Mouse (Mus musculus) heart, postnatal 0 days (tissue): ENCODE measurements around the gene Umodl1. TPM values are rescaled to one million over a fixed set of nuclear protein-coding genes. Genes with fewer than 3 reads are reported as not detected.

Experiments used
- ATAC-seq: fragments of 200-750 bp; cut with Nextera tagmentation; 2 replicates; pipeline ENCODE4 v1.8.0; 2017; ENCODE audit warnings: low read depth, moderate number of reproducible peaks, moderate library complexity; ENCODE audit not compliant: insufficient read depth
- DNase-seq: peaks from one replicate; pipeline ENCODE4 v3.0.0-alpha.2; 2016; ENCODE audit warnings: low spot score
- H3K27ac ChIP-seq: fragments of 300-500 bp; sonication (generic); 2 replicates; pipeline ENCODE4 v1.5.1; 2014; ENCODE audit warnings: low read depth, mild to moderate bottlenecking
- H3K27me3 ChIP-seq: fragments of 300-500 bp; sonication (generic); 2 replicates; pipeline ENCODE4 v1.6.1; 2014; ENCODE audit warnings: low read length, mixed read lengths; ENCODE audit not compliant: control insufficient read depth, insufficient read depth
- H3K36me3 ChIP-seq: fragments of 300-500 bp; sonication (generic); replicated peaks from 2 replicates; pipeline ENCODE4 v1.6.1; 2014; ENCODE audit warnings: low read length, mixed read lengths; ENCODE audit not compliant: control insufficient read depth, insufficient read depth
- H3K4me1 ChIP-seq: fragments of 300-500 bp; sonication (generic); 2 replicates; pipeline ENCODE4 v1.6.1; 2014; ENCODE audit warnings: antibody characterized with exemption; ENCODE audit not compliant: control insufficient read depth, insufficient read depth
- H3K4me2 ChIP-seq: fragments of 300-500 bp; sonication (generic); 2 replicates; pipeline ENCODE4 v1.6.1; 2014; ENCODE audit warnings: low read depth, mild to moderate bottlenecking, low read length, moderate library complexity
- H3K4me3 ChIP-seq: fragments of 300-500 bp; sonication (generic); 2 replicates; pipeline ENCODE4 v1.5.1; 2014; ENCODE audit warnings: low read depth, low read length
- H3K9ac ChIP-seq: fragments of 300-500 bp; sonication (generic); replicated peaks from 2 replicates; pipeline ENCODE4 v1.6.1; 2014; ENCODE audit warnings: low read depth, low read length, mixed read lengths
- H3K9me3 ChIP-seq: fragments of 300-500 bp; sonication (generic); replicated peaks from 2 replicates; pipeline ENCODE4 v1.6.1; 2016; ENCODE audit warnings: low read length; ENCODE audit not compliant: control insufficient read depth
- CTCF ChIP-seq: IDR thresholded peaks from 2 replicates; pipeline ENCODE4 v1.5.1; 2016; ENCODE audit warnings: antibody characterized with exemption, control low read depth, low read depth
- EP300 ChIP-seq: IDR thresholded peaks from 2 replicates; pipeline ENCODE4 v1.6.1; 2016; ENCODE audit warnings: antibody characterized with exemption, low read depth
- WGBS: fragments of 180-500 bp; shearing (Covaris S2); extraction: QIAGEN DNeasy Blood & Tissue Kit; methylation state at CpG from one replicate; pipeline ENCODE4 v1.1.7; 2014; 5-methylcytosine and 5-hydroxymethylcytosine counted together
- polyA plus RNA-seq: library from polyadenylated mRNA; unstranded; fragments of >200 nt; fragmentation: Nextera tagmentation; extraction: Ambion mirVana; gene quantifications from 2 replicates; pipeline ENCODE4 v1.2.1, GENCODE M21; 2015
- total RNA-seq: library from RNA; depleted of rRNA; stranded (reverse); fragments of >200 nt; gene quantifications from 2 replicates; pipeline ENCODE4 v1.2.3, GENCODE M21; 2014; ENCODE audit warnings: low replicate concordance

The Umodl1 gene
- total and polyA plus RNA-seq, 2 experiments from 2014 or later: not detected

GRCm38 (mm10) chr17:31024125-31024781, 69.8 kb downstream of the Umodl1 start:
- TF ChIP-seq CTCF (no peak), EP300 (no peak)
- WGBS: 52% methylated on average over 7 of the region's 7 CpGs
- no peak overlapping the region for H3K4me2 ChIP-seq
- H3K9ac ChIP-seq: no peak overlapping the region
- peaks cover 7% of the 10 kb centered on the region; the same call in 1 of the 2 replicates for H3K4me1 ChIP-seq
- H3K36me3 ChIP-seq: no peaks in the 10 kb centered on the region
- DNase-seq: no peak
- no peaks in the 10 kb centered on the region for H3K27me3 ChIP-seq
- H3K27ac ChIP-seq: no peak overlapping the region
- H3K4me3 ChIP-seq: no peak overlapping the region
- no peaks in the 10 kb centered on the region for H3K9me3 ChIP-seq
- ATAC-seq: no peak; the same call in 1 of the 2 replicates

DNA sequence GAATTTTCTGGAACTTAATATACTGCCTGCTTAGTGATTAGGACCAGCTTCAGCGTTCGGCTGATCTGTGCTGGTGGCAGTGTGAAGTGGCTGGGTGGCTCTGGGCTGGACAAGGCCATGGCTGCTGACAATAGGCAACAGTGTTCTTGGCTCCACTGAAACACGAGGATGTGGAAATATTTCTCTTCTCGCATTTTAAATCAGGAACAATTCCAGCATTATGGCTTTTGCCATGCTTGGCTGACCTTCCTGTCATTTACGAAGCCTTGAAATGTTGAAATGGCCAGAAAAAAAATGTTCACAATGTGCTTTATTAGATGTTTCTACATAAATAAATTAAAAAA, 70.3 kb downstream of the Umodl1 start:
- Histone ChIP-seq H3K4me2 (no peak overlapping the region), H3K4me1 (peaks cover 6% of the 10 kb centered on the region; the same call in 1 of the 2 replicates), H3K4me3 (no peak overlapping the region), H3K27me3 (no peaks in the 10 kb centered on the region), H3K9me3 (no peaks in the 10 kb centered on the region), H3K9ac (no peak overlapping the region), H3K36me3 (no peaks in the 10 kb centered on the region), H3K27ac (no peak overlapping the region)
- WGBS: 61% methylated on average over 5 of the region's 5 CpGs
- DNase-seq (no peak), ATAC-seq (no peak)
- TF ChIP-seq CTCF: no peak
- no peak for TF ChIP-seq EP300

GRCm38 (mm10) chr17:31026986-31027385, 72.5 kb downstream of the Umodl1 start:
- no peak for ATAC-seq
- WGBS: 84% methylated on average over 6 of the region's 6 CpGs

GRCm38 (mm10) chr17:31027723-31028122, 73.3 kb downstream of the Umodl1 start:
- TF ChIP-seq CTCF (no peak), EP300 (no peak)
- 80% methylated on average over 6 of the region's 6 CpGs for WGBS
- Histone ChIP-seq H3K4me2 (no peak overlapping the region), H3K27me3 (no peaks in the 10 kb centered on the region), H3K9ac (no peak overlapping the region), H3K4me1 (no peaks in the 10 kb centered on the region), H3K36me3 (no peaks in the 10 kb centered on the region), H3K27ac (no peak overlapping the region), H3K4me3 (no peak overlapping the region), H3K9me3 (peaks cover 7% of the 10 kb centered on the region; the same call in 1 of the 2 replicates)
- ATAC-seq (no peak), DNase-seq (no peak)

More at GRCm38 (mm10) chr17:31026986-31027385, 72.5 kb downstream of the Umodl1 start:
- Histone ChIP-seq H3K4me2 (no peak overlapping the region), H3K9ac (no peak overlapping the region), H3K4me1 (no peaks in the 10 kb centered on the region), H3K36me3 (no peaks in the 10 kb centered on the region), H3K4me3 (no peak overlapping the region), H3K27ac (no peak overlapping the region), H3K27me3 (no peaks in the 10 kb centered on the region), H3K9me3 (peaks cover 3% of the 10 kb centered on the region; the same call in 1 of the 2 replicates)
- DNase-seq: no peak
- TF ChIP-seq EP300 (no peak), CTCF (no peak)

DNA sequence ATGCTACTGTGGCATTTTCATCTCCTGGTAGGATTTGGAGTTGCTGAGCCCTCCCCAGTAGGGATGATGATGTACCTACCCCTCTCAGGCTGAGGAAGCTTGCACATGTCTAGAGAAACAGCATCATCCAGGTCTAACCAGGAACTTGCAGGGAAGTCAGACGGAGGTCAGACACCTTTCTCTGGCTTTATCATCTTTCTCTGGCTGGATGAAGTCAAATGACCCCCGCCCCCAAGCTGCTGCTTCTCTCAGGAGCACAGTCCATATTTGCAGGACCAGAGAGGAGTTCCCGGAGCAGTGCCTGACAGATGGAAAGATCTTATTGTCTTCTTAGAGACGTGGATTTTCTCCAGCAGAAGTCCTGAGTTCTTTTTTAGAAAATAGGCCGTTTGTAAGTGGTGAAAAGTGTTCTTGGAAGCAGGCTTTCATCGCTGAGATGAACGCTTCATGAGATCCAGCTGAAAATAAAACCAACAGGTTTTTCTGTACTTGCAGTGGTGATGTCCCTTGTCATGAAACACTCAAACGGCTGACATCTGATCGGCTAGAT, 74.5 kb downstream of the Umodl1 start:
- Histone ChIP-seq H3K9ac (no peak overlapping the region), H3K4me3 (no peak overlapping the region), H3K36me3 (no peaks in the 10 kb centered on the region), H3K4me2 (no peak overlapping the region), H3K4me1 (peaks cover 8% of the 10 kb centered on the region), H3K27ac (no peak overlapping the region), H3K9me3 (peaks cover 7% of the 10 kb centered on the region; the same call in 1 of the 2 replicates), H3K27me3 (no peaks in the 10 kb centered on the region)
- TF ChIP-seq EP300 (no peak), CTCF (no peak)
- ATAC-seq (no peak), DNase-seq (no peak)
- WGBS: 58% methylated on average over 9 of the region's 9 CpGs
